Mouse (Mus musculus) myocyte (in vitro differentiated cells): ENCODE results near the gene Podn. TPM values are rescaled to one million over a fixed set of nuclear protein-coding genes. Genes with fewer than 3 reads are reported as not detected.

ENCODE experiments used
- H3K27me3 ChIP-seq: one replicate; pipeline ENCODE4 v1.6.1; 2011; ENCODE audit not compliant: control insufficient read depth, insufficient read depth, insufficient read length
- H3K36me3 ChIP-seq: one replicate; pipeline ENCODE4 v1.6.1; 2011; ENCODE audit not compliant: control insufficient read depth, insufficient read depth
- H3K4me2 ChIP-seq: one replicate; pipeline ENCODE4 v1.6.1; 2011; ENCODE audit warnings: low read depth, control low read depth
- H3K4me3 ChIP-seq: one replicate; pipeline ENCODE4 v1.5.1; 2011; ENCODE audit warnings: mild to moderate bottlenecking, control low read depth, moderate library complexity
- H3K79me2 ChIP-seq: one replicate; pipeline ENCODE4 v1.6.1; 2011; ENCODE audit not compliant: control insufficient read depth, insufficient read depth
- H3ac ChIP-seq: one replicate; pipeline ENCODE4 v1.6.1; 2011; ENCODE audit not compliant: control insufficient read depth, insufficient read length
- CEBPB ChIP-seq: IDR thresholded peaks from 2 replicates; pipeline ENCODE4 v1.6.1; 2011; ENCODE audit warnings: mild to moderate bottlenecking, moderate library complexity; ENCODE audit not compliant: poor library complexity, insufficient read depth, severe bottlenecking
- E2F4 ChIP-seq: IDR thresholded peaks from one replicate; pipeline ENCODE4 v1.6.1; 2011; ENCODE audit warnings: mild to moderate bottlenecking, control low read depth, moderate library complexity; ENCODE audit not compliant: insufficient read depth
- MAX ChIP-seq: IDR thresholded peaks from one replicate; pipeline ENCODE4 v1.6.1; 2011; ENCODE audit warnings: low read depth, mild to moderate bottlenecking, control low read depth
- MYOD1 ChIP-seq, 3 experiments: IDR thresholded peaks; one replicate each; pipeline ENCODE4 v1.6.1; 2011; ENCODE audit warnings: control low read depth in 2 of 3, low read depth in 2 of 3, mild to moderate bottlenecking in 2 of 3, moderate library complexity in 1 of 3; ENCODE audit not compliant: insufficient read length in 2 of 3, control insufficient read depth in 1 of 3
- MYOG ChIP-seq, 3 experiments: IDR thresholded peaks; one replicate each; pipeline ENCODE4 v1.6.1; 2011; ENCODE audit warnings: control low read depth in 2 of 3, low read depth in 2 of 3, mild to moderate bottlenecking in 2 of 3; ENCODE audit not compliant: insufficient read length in 2 of 3, control insufficient read depth in 1 of 3, insufficient read depth in 1 of 3
- POLR2A ChIP-seq: IDR thresholded peaks from one replicate; pipeline ENCODE4 v1.6.1; 2011; ENCODE audit warnings: low read depth, mild to moderate bottlenecking, control low read depth, moderate library complexity; ENCODE audit not compliant: insufficient read length
- POLR2AphosphoS2 ChIP-seq: IDR thresholded peaks from one replicate; pipeline ENCODE4 v1.6.1; 2011; ENCODE audit warnings: low read depth, control low read depth; ENCODE audit not compliant: insufficient read length
- REST ChIP-seq: IDR thresholded peaks from one replicate; pipeline ENCODE4 v1.6.1; 2011; ENCODE audit warnings: mild to moderate bottlenecking, control low read depth, moderate library complexity; ENCODE audit not compliant: insufficient read depth, insufficient read length
- SRF ChIP-seq: IDR thresholded peaks from one replicate; pipeline ENCODE4 v1.6.1; 2011; ENCODE audit warnings: low read depth; ENCODE audit not compliant: control insufficient read depth, insufficient read length
- TCF12 ChIP-seq: IDR thresholded peaks from one replicate; pipeline ENCODE4 v1.6.1; 2011; ENCODE audit warnings: mild to moderate bottlenecking, control low read depth; ENCODE audit not compliant: poor library complexity, insufficient read depth, severe bottlenecking
- TCF3 ChIP-seq: IDR thresholded peaks from one replicate; pipeline ENCODE4 v1.6.1; 2011; ENCODE audit warnings: low read depth, control low read depth; ENCODE audit not compliant: insufficient read length
- USF1 ChIP-seq: IDR thresholded peaks from one replicate; pipeline ENCODE4 v1.6.1; 2011; ENCODE audit warnings: low read depth, mild to moderate bottlenecking, control low read depth, moderate library complexity
- polyA plus RNA-seq: library from polyadenylated mRNA; unstranded; fragments of >200 nt; fragmentation: generic; extraction: Trizol; gene quantifications from one replicate; pipeline ENCODE4 v1.2.1, GENCODE M21; 2012; ENCODE audit warnings: missing spikeins

The Podn gene
- polyA plus RNA-seq, 1 experiment: 0.10 TPM

DNA sequence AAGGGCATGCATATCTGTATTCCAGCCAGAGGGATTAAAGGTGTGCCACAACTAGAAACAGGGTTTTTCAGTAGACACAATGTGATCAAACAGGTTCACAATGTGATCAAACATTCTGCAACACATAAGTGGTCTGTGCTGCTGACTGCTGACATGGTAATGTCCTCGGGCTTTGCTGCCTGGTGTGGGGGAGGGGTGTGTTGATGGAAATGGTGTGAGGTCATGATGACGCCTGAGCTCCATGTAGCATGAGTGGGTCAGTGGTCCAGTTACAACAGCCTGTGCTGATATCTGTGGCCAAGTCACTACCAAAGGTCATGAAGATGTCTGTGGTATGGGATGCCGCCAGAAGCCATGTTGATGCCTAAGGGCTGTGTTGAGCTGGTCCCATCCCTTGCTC is 34.2 kb upstream of the Podn start:
- Histone ChIP-seq H3K4me2 (no peak overlapping the region), H3K27me3 (no peaks in the 10 kb centered on the region), H3K4me3 (no peak overlapping the region), H3K79me2 (no peaks in the 10 kb centered on the region), H3K36me3 (no peaks in the 10 kb centered on the region), H3ac (no peak overlapping the region)
- TF ChIP-seq TCF12 (no peak), REST (no peak), MAX (no peak), MYOD1 (IDR thresholded peaks at IDR 0.05; ENCODE audit: control insufficient read depth in 1 of 3, insufficient read length in 2 of 3, low read depth in 2 of 3) (no peak)

DNA sequence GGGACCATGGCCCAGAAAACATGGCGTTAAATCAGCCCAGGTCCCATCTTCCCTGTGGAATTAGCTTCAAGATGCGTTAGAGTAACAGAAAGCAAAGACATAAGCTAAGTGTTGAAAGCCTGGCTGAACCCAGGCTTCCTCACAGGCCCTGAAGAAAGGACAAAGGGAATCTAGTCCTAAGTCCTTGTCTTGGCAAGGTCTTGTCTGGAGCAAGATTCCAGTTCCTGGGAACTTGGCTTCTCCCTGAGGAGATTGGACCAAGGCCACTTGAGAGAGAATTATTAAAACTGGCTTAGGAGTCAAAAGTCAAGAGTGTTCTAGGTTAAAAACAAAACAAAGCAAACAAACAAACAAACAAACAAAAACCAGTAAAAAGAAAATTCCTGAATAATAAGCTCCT is 32.1 kb upstream of the Podn start:
- Histone ChIP-seq H3K4me3 (no peak overlapping the region), H3ac (no peak overlapping the region), H3K27me3 (no peaks in the 10 kb centered on the region), H3K4me2 (no peak overlapping the region), H3K79me2 (no peaks in the 10 kb centered on the region), H3K36me3 (no peaks in the 10 kb centered on the region)
- TF ChIP-seq POLR2AphosphoS2: no peak
- TF ChIP-seq CEBPB: no peak
- no peak for TF ChIP-seq REST

DNA sequence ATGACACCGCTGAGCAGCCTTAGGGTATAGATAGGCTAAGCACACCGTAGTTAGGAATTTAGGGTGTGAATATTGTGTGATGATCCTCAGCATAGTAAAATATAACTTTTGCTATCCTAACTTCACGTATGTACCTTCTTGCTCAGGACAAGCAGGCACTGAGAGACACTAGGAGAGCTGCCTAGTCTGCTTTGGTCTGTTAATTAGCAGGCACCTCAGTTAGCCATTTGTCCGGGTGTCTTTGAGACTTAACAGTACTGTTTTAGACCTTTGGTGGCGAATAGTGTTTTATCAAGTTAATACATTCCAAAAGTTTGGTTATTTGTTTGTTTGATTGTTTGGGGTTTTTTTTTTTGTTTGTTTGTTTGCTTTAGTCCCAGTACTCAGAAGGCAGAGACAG is 31.3 kb upstream of the Podn start:
- TF ChIP-seq MYOD1 (IDR thresholded peaks at IDR 0.05; ENCODE audit: control insufficient read depth in 1 of 3, insufficient read length in 2 of 3, low read depth in 2 of 3) (no peak), REST (no peak)
- Histone ChIP-seq H3ac (no peak overlapping the region), H3K79me2 (no peaks in the 10 kb centered on the region), H3K4me2 (no peak overlapping the region), H3K27me3 (no peaks in the 10 kb centered on the region), H3K4me3 (no peak overlapping the region), H3K36me3 (no peaks in the 10 kb centered on the region)

DNA sequence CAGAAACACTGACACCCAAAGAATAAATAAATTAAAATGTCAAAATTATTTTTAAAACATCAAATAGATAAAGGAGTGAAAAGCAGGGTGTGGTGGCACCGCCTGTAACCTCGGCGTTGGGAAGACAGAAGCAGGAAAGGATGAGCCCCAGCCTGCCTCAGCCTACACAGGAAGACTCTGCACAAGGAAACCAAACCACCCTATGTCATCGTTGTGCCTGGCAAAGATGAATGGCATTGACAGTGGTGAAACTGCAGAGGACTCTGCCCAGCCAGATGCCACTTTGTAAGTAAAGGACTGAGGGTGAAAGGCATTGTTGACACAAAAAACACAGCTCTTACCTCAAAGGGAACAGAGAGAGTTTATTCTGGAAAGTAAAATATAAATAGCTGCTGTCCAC is 30.0 kb upstream of the Podn start:
- no peaks in the 10 kb centered on the region for H3K27me3 ChIP-seq
- no peak overlapping the region for H3K4me2 ChIP-seq
- H3K36me3 ChIP-seq: no peaks in the 10 kb centered on the region
- no peaks in the 10 kb centered on the region for H3K79me2 ChIP-seq
- no peak overlapping the region for H3ac ChIP-seq
- H3K4me3 ChIP-seq: no peak overlapping the region
- TF ChIP-seq TCF3 (no peak), CEBPB (no peak), MYOG (IDR thresholded peaks at IDR 0.05; ENCODE audit: control insufficient read depth in 1 of 3, insufficient read depth in 1 of 3, insufficient read length in 2 of 3, low read depth in 2 of 3) (no peak), E2F4 (no peak), POLR2AphosphoS2 (no peak), REST (no peak), TCF12 (no peak), SRF (no peak), MYOD1 (IDR thresholded peaks at IDR 0.05; ENCODE audit: control insufficient read depth in 1 of 3, insufficient read length in 2 of 3, low read depth in 2 of 3) (no peak), POLR2A (no peak), USF1 (no peak), MAX (no peak)

DNA sequence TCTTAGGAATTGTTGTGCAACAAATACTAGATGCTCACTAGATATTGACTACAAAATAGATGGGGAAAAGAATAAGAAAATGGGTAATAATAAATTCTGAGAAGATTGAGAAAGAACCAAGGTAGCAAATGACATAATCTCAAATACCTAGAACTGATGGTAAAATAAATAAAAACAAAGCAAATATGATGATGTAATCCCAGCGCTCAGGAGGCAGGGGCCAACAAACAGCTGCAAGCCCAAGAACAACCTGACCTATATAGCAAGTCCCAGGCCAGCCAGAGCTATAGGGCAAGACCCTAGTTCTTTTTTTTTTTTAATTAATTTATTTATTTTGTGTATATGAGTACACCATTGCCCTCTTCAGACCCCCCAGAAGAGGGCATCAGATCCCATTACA is 27.9 kb upstream of the Podn start:
- TF ChIP-seq E2F4: no peak
- no peak for TF ChIP-seq CEBPB
- no peak for TF ChIP-seq MYOD1 (IDR thresholded peaks at IDR 0.05; ENCODE audit: control insufficient read depth in 1 of 3, insufficient read length in 2 of 3, low read depth in 2 of 3)
- no peak for TF ChIP-seq USF1
- no peak for TF ChIP-seq TCF3
- TF ChIP-seq POLR2A: no peak
- TF ChIP-seq POLR2AphosphoS2: no peak
- no peak for TF ChIP-seq MYOG (IDR thresholded peaks at IDR 0.05; ENCODE audit: control insufficient read depth in 1 of 3, insufficient read depth in 1 of 3, insufficient read length in 2 of 3, low read depth in 2 of 3)
- no peak for TF ChIP-seq TCF12
- no peak for TF ChIP-seq REST
- no peak for TF ChIP-seq SRF
- TF ChIP-seq MAX: no peak
- Histone ChIP-seq H3K4me2 (no peak overlapping the region), H3K79me2 (no peaks in the 10 kb centered on the region), H3ac (no peak overlapping the region), H3K27me3 (no peaks in the 10 kb centered on the region), H3K36me3 (no peaks in the 10 kb centered on the region), H3K4me3 (no peak overlapping the region)
